Mouse (Mus musculus): ENCODE data around the gene Ddost. TPM values are rescaled to one million over a fixed set of nuclear protein-coding genes. Genes with fewer than 3 reads are reported as not detected.

The Ddost gene
- polyA plus RNA-seq, 1 experiment from 2014 or later: 178 TPM

- Histone ChIP-seq H3K36me3 (ENCODE audit: control insufficient read depth, insufficient read depth) (peaks cover 44% of the 10 kb centered on the region), H3K4me3 (ENCODE audit: low read depth, low read length) (no peak overlapping the region), H3K4me2 (replicated peaks; ENCODE audit: low read depth) (no peak overlapping the region), H3K27me3 (replicated peaks; ENCODE audit: control insufficient read depth, insufficient read depth, low read length) (no peaks in the 10 kb centered on the region), H3K27ac (ENCODE audit: low read depth, low read length) (no peak overlapping the region), H3K9ac (ENCODE audit: low read depth, low read length) (no peak overlapping the region), H3K4me1 (replicated peaks; ENCODE audit: control insufficient read depth, insufficient read depth, low read length) (peaks cover 4% of the 10 kb centered on the region; the same call in 1 of the 2 replicates), H3K9me3 (ENCODE audit: control insufficient read depth) (no peaks in the 10 kb centered on the region)
- TF ChIP-seq CTCF (IDR thresholded peaks at IDR 0.05; ENCODE audit: low read depth): no peak
- WGBS: 76% methylated on average over 3 of the region's 3 CpGs
- no peak for ATAC-seq
Measured at GRCm38 (mm10) chr4:138307025-138307424, 2.5 kb downstream of the Ddost start.

GRCm38 (mm10) chr4:138307739-138308138 is 3.2 kb downstream of the Ddost start:
- no peak for ATAC-seq
- Histone ChIP-seq H3K4me3 (ENCODE audit: low read depth, low read length) (no peak overlapping the region), H3K27ac (ENCODE audit: low read depth, low read length) (no peak overlapping the region), H3K4me1 (replicated peaks; ENCODE audit: control insufficient read depth, insufficient read depth, low read length) (peaks cover 4% of the 10 kb centered on the region; the same call in 1 of the 2 replicates), H3K36me3 (ENCODE audit: control insufficient read depth, insufficient read depth) (peaks cover 50% of the 10 kb centered on the region), H3K9ac (ENCODE audit: low read depth, low read length) (no peak overlapping the region), H3K4me2 (replicated peaks; ENCODE audit: low read depth) (no peak overlapping the region), H3K9me3 (ENCODE audit: control insufficient read depth) (no peaks in the 10 kb centered on the region), H3K27me3 (replicated peaks; ENCODE audit: control insufficient read depth, insufficient read depth, low read length) (no peaks in the 10 kb centered on the region)
- TF ChIP-seq CTCF (IDR thresholded peaks at IDR 0.05; ENCODE audit: low read depth): no peak
- WGBS: 86% methylated on average over 12 of the region's 12 CpGs

GRCm38 (mm10) chr4:138310311-138310910 is 5.9 kb downstream of the Ddost start:
- peak overlapping the region; percentile 35; the same call in 1 of the 2 replicates for H3K27ac ChIP-seq (ENCODE audit: low read depth, low read length)
- H3K36me3 ChIP-seq (ENCODE audit: control insufficient read depth, insufficient read depth): peaks cover 74% of the 10 kb centered on the region
- peaks cover 4% of the 10 kb centered on the region; the same call in 1 of the 2 replicates for H3K4me1 ChIP-seq (replicated peaks; ENCODE audit: control insufficient read depth, insufficient read depth, low read length)
- no peaks in the 10 kb centered on the region for H3K27me3 ChIP-seq (replicated peaks; ENCODE audit: control insufficient read depth, insufficient read depth, low read length)
- no peaks in the 10 kb centered on the region for H3K9me3 ChIP-seq (ENCODE audit: control insufficient read depth)
- H3K4me3 ChIP-seq (ENCODE audit: low read depth, low read length): no peak overlapping the region
- TF ChIP-seq CTCF (IDR thresholded peaks at IDR 0.05; ENCODE audit: low read depth): no peak
- no peak for ATAC-seq
- H3K9ac ChIP-seq (ENCODE audit: low read depth, low read length): no peak overlapping the region
- 89% methylated on average over 19 of the region's 19 CpGs for WGBS
- H3K4me2 ChIP-seq (replicated peaks; ENCODE audit: low read depth): no peak overlapping the region

DNA sequence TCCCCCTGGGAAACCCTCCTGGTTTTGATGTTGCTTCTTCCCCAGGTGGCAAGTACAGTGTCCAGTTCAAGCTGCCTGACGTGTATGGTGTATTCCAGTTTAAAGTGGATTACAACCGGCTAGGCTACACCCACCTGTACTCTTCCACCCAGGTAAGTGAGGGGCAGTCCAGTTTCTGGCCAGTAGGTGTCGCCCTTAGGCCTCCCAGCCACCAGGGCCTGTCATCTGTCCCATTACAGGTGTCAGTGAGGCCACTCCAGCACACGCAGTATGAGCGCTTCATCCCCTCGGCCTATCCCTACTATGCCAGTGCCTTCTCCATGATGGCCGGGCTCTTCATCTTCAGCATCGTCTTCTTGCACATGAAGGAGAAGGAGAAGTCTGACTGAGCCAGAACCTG is 7.1 kb downstream of the Ddost start:
- no peaks in the 10 kb centered on the region for H3K4me1 ChIP-seq (replicated peaks; ENCODE audit: control insufficient read depth, insufficient read depth, low read length)
- H3K4me2 ChIP-seq (replicated peaks; ENCODE audit: low read depth): no peak overlapping the region
- peaks cover 83% of the 10 kb centered on the region for H3K36me3 ChIP-seq (ENCODE audit: control insufficient read depth, insufficient read depth)
- H3K9ac ChIP-seq (ENCODE audit: low read depth, low read length): no peak overlapping the region
- no peaks in the 10 kb centered on the region for H3K9me3 ChIP-seq (ENCODE audit: control insufficient read depth)
- ATAC-seq: peak; percentile 67
- peak overlapping the region; percentile 21; the same call in 1 of the 2 replicates for H3K27ac ChIP-seq (ENCODE audit: low read depth, low read length)
- no peak overlapping the region for H3K4me3 ChIP-seq (ENCODE audit: low read depth, low read length)
- no peaks in the 10 kb centered on the region for H3K27me3 ChIP-seq (replicated peaks; ENCODE audit: control insufficient read depth, insufficient read depth, low read length)
- WGBS: 49% methylated on average over 8 of the region's 8 CpGs
- peak; percentile 92 for TF ChIP-seq CTCF (IDR thresholded peaks at IDR 0.05; ENCODE audit: low read depth)

GRCm38 (mm10) chr4:138312105-138312504 is 7.6 kb downstream of the Ddost start:
- Histone ChIP-seq H3K27me3 (replicated peaks; ENCODE audit: control insufficient read depth, insufficient read depth, low read length) (no peaks in the 10 kb centered on the region), H3K4me3 (ENCODE audit: low read depth, low read length) (no peak overlapping the region), H3K4me2 (replicated peaks; ENCODE audit: low read depth) (no peak overlapping the region), H3K27ac (ENCODE audit: low read depth, low read length) (no peak overlapping the region), H3K36me3 (ENCODE audit: control insufficient read depth, insufficient read depth) (peaks cover 86% of the 10 kb centered on the region), H3K9ac (ENCODE audit: low read depth, low read length) (no peak overlapping the region), H3K9me3 (ENCODE audit: control insufficient read depth) (no peaks in the 10 kb centered on the region), H3K4me1 (replicated peaks; ENCODE audit: control insufficient read depth, insufficient read depth, low read length) (no peaks in the 10 kb centered on the region)
- 92% methylated on average over 3 of the region's 3 CpGs for WGBS
- ATAC-seq: no peak
- no peak for TF ChIP-seq CTCF (IDR thresholded peaks at IDR 0.05; ENCODE audit: low read depth)

DNA sequence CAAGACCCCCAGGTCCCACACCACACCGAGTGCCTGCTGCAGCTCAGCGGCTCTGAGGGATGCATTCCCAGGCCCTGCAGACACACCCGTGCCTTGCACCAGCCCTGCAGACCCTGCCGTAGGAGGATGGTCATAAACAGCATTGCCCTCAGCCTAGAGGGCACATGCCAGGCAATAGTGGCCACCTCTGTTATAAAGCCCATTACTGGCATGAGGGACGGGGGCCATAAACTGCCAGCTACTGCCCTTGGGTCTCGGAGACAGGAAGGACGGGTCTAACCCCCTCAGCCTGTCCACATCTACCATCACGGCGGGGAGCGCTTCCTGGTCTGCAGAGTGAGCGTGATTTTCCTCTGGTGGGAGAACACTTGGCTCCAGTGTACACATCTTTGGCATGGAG is 8.5 kb downstream of the Ddost start:
- ATAC-seq: no peak
- TF ChIP-seq CTCF (IDR thresholded peaks at IDR 0.05; ENCODE audit: low read depth): no peak
- H3K4me3 ChIP-seq (ENCODE audit: low read depth, low read length): no peak overlapping the region
- H3K4me1 ChIP-seq (replicated peaks; ENCODE audit: control insufficient read depth, insufficient read depth, low read length): no peaks in the 10 kb centered on the region
- no peaks in the 10 kb centered on the region for H3K9me3 ChIP-seq (ENCODE audit: control insufficient read depth)
- no peak overlapping the region for H3K27ac ChIP-seq (ENCODE audit: low read depth, low read length)
- 91% methylated on average over 11 of the region's 11 CpGs for WGBS
- H3K27me3 ChIP-seq (replicated peaks; ENCODE audit: control insufficient read depth, insufficient read depth, low read length): no peaks in the 10 kb centered on the region
- H3K4me2 ChIP-seq (replicated peaks; ENCODE audit: low read depth): no peak overlapping the region
- peaks cover 86% of the 10 kb centered on the region for H3K36me3 ChIP-seq (ENCODE audit: control insufficient read depth, insufficient read depth)
- no peak overlapping the region for H3K9ac ChIP-seq (ENCODE audit: low read depth, low read length)
